Mouse (Mus musculus) kidney, adult 2 months (tissue): ENCODE measurements around the gene Clmp. TPM values are rescaled to one million over a fixed set of nuclear protein-coding genes. Genes with fewer than 3 reads are reported as not detected.

Experiments
- DNase-seq: peaks from one replicate; pipeline ENCODE4 v3.0.0; 2021
- H3K27ac ChIP-seq: fragments of 200-500 bp; 2 replicates; pipeline ENCODE4 v1.5.1; 2012; ENCODE audit warnings: low read depth, low read length, control low read depth, inconsistent platforms; ENCODE audit not compliant: insufficient read depth
- H3K27me3 ChIP-seq: fragments of 200-500 bp; replicated peaks from 2 replicates; pipeline ENCODE4 v1.6.1; 2012; ENCODE audit warnings: mild to moderate bottlenecking, moderate library complexity, low read length, inconsistent platforms; ENCODE audit not compliant: control insufficient read depth, insufficient read depth
- H3K36me3 ChIP-seq: fragments of 200-500 bp; 2 replicates; pipeline ENCODE4 v1.6.1; 2012; ENCODE audit warnings: mild to moderate bottlenecking, moderate library complexity, low read length, inconsistent platforms; ENCODE audit not compliant: control insufficient read depth, insufficient read depth
- H3K4me1 ChIP-seq: fragments of 200-500 bp; 2 replicates; pipeline ENCODE4 v1.6.1; 2011; ENCODE audit warnings: low read length; ENCODE audit not compliant: control insufficient read depth, insufficient read depth
- H3K4me3 ChIP-seq: fragments of 200-500 bp; 2 replicates; pipeline ENCODE4 v1.5.1; 2011; ENCODE audit warnings: mild to moderate bottlenecking, low read depth, low read length, control low read depth; ENCODE audit not compliant: insufficient read depth
- CTCF ChIP-seq: fragments of 200-500 bp; conservative IDR thresholded peaks from 2 replicates; pipeline ENCODE4 v1.5.1; 2011; ENCODE audit warnings: low read depth, mild to moderate bottlenecking, control low read depth, low read length, moderate library complexity, mixed read lengths; ENCODE audit not compliant: insufficient read depth, insufficient read length
- POLR2A ChIP-seq: fragments of 200-500 bp; IDR thresholded peaks from one replicate; pipeline ENCODE4 v1.6.1; 2011; ENCODE audit warnings: low read depth, low read length, control low read depth
- WGBS: fragments of 180-500 bp; shearing (Covaris S2); methylation state at CpG from one replicate; pipeline ENCODE4 v1.1.7; 2018; 5-methylcytosine and 5-hydroxymethylcytosine counted together
- polyA plus RNA-seq: library from polyadenylated mRNA; depleted of rRNA; stranded (reverse); fragments of >200 nt; gene quantifications from 2 replicates; pipeline ENCODE4 v1.2.3, GENCODE M21; 2012

Gene Clmp
- polyA plus RNA-seq, 1 experiment, result 4.5 TPM

GRCm38 (mm10) chr9:40708448-40709140, 22.8 kb downstream of the Clmp start:
- DNase-seq, result no peak
- no peaks in the 10 kb centered on the region for H3K4me1 ChIP-seq
- TF ChIP-seq CTCF (no peak), POLR2A (no peak)
- no peaks in the 10 kb centered on the region for H3K36me3 ChIP-seq
- H3K27me3 ChIP-seq, result no peaks in the 10 kb centered on the region
- WGBS, result 50% methylated on average over 12 of the region's 12 CpGs
- H3K27ac ChIP-seq, result no peak overlapping the region
- H3K4me3 ChIP-seq, result no peak overlapping the region

DNA sequence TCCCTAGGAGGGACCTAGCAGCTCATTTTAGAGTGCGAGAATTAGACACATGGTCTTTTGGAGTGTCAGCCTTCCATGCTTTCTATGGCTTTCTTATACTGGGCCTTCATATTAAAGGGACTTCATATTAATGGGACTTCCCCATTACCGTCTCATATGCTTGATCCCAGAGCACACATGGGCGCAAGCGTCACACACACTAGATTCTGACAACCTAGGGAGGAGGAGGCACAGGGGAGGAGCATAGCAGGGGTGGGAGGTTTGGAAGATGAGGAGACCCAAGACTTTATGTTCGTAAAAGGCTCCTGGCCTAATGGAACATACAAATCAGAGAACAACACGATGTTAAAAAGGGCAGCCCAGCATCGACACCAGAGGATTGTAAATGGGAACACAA, 23.4 kb downstream of the Clmp start:
- no peaks in the 10 kb centered on the region for H3K4me1 ChIP-seq
- TF ChIP-seq POLR2A (no peak), CTCF (no peak)
- H3K36me3 ChIP-seq, result no peaks in the 10 kb centered on the region
- DNase-seq, result no peak
- WGBS, result 69% methylated on average over 7 of the region's 7 CpGs
- no peak overlapping the region for H3K4me3 ChIP-seq
- H3K27ac ChIP-seq, result no peak overlapping the region
- no peaks in the 10 kb centered on the region for H3K27me3 ChIP-seq

GRCm38 (mm10) chr9:40709587-40709986, 23.8 kb downstream of the Clmp start:
- H3K27ac ChIP-seq, result no peak overlapping the region
- no peak overlapping the region for H3K4me3 ChIP-seq
- H3K4me1 ChIP-seq, result no peaks in the 10 kb centered on the region
- no peak for DNase-seq
- H3K27me3 ChIP-seq, result no peaks in the 10 kb centered on the region
- TF ChIP-seq CTCF (no peak), POLR2A (no peak)
- WGBS, result 57% methylated on average over 3 of the region's 3 CpGs
- no peaks in the 10 kb centered on the region for H3K36me3 ChIP-seq

GRCm38 (mm10) chr9:40709991-40710390, 24.2 kb downstream of the Clmp start:
- H3K4me1 ChIP-seq, result no peaks in the 10 kb centered on the region
- H3K27me3 ChIP-seq, result no peaks in the 10 kb centered on the region
- H3K27ac ChIP-seq, result no peak overlapping the region
- WGBS, result 42% methylated on average over 3 of the region's 3 CpGs
- no peak overlapping the region for H3K4me3 ChIP-seq
- DNase-seq, result peak; percentile 22
- no peak for TF ChIP-seq CTCF
- H3K36me3 ChIP-seq, result no peaks in the 10 kb centered on the region

DNA sequence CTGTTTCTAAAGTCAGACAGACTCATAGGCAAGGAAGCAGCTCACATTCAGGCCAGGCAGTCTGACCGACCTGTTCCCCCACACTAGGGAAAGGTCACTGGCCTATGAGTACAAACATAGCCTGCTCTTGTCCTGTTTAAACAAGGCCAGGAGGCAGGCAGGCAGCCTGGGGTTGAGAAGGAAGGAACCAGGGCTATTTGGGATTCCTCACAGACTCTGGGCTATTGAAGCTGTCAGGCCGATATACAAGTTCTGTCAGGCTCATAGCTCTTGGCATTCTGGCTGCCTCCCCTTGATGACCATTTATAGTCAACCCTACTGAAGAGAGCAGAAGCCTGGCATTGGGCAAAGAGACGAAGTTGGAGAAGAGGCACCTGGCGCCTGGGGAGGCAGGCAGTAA, 25.9 kb downstream of the Clmp start:
- Histone ChIP-seq H3K27ac (no peak overlapping the region), H3K36me3 (no peaks in the 10 kb centered on the region), H3K4me3 (no peak overlapping the region), H3K27me3 (no peaks in the 10 kb centered on the region), H3K4me1 (no peaks in the 10 kb centered on the region)
- 77% methylated on average over 4 of the region's 4 CpGs for WGBS
- no peak for TF ChIP-seq CTCF
- no peak for TF ChIP-seq POLR2A
- DNase-seq, result no peak

DNA sequence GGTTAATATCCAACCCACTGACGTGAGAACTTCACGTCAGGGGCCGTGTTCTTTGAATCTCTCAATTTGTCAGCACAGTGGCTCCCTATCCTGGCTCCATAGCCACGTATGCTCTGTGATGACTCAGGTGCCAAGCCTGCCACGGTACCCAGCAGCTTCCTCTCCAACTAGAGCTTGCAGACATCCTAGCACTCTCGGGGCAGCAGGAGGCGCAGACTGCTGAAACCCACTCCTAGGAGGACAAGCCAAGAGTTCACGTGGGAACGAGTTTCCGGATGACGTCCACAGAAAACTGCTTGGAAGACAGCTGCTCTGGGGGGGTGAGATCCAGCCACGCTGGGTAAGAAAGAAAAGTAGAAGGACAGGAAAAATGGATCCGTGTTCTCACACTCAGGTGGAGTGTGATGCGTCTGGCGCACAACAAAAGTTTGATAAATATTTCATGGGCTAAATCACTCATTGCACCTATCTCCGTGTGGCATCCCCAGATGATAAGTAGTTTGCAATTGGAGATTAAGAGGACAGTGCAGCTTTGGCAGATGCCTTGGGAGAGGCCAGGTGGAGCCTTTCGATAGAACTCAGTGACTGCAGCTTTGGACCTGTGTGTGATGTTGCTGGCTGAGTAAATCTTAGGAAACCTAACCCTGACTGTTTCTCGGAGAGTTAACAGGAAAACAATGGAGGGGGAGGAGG, 31.6 kb downstream of the Clmp start:
- Histone ChIP-seq H3K27ac (no peak overlapping the region), H3K4me3 (no peak overlapping the region), H3K4me1 (peaks cover 2% of the 10 kb centered on the region; the same call in 1 of the 2 replicates), H3K27me3 (no peaks in the 10 kb centered on the region), H3K36me3 (no peaks in the 10 kb centered on the region)
- TF ChIP-seq POLR2A (no peak), CTCF (no peak)
- WGBS, result 28% methylated on average over 18 of the region's 18 CpGs
- peak; percentile 53 for DNase-seq

GRCm38 (mm10) chr9:40717875-40718185, 32.1 kb downstream of the Clmp start:
- TF ChIP-seq POLR2A, result no peak
- no peak for TF ChIP-seq CTCF
- DNase-seq, result peak; percentile 33
- Histone ChIP-seq H3K4me1 (peaks cover 2% of the 10 kb centered on the region; the same call in 1 of the 2 replicates), H3K27me3 (no peaks in the 10 kb centered on the region), H3K36me3 (no peaks in the 10 kb centered on the region), H3K27ac (no peak overlapping the region), H3K4me3 (no peak overlapping the region)
- 10% methylated on average over 7 of the region's 7 CpGs for WGBS
